Mouse (Mus musculus): ENCODE data around the gene Tmem238. TPM values are rescaled to one million over a fixed set of nuclear protein-coding genes. Genes with fewer than 3 reads are reported as not detected.

Tmem238 gene
- total and polyA plus RNA-seq, 3 experiments, result 5.5 to 12.3 (median 9.8) TPM

GRCm38 (mm10) chr7:4739544-4740275 lies 49.7 kb downstream of the Tmem238 start, which contains the start of gene Kmt5c (continued):
- TF ChIP-seq NELFE (IDR thresholded peaks at IDR 0.05; ENCODE audit: low read depth, low read length) (peak; percentile 51; the same call in 1 of the 2 replicates), ELF1 (IDR thresholded peaks at IDR 0.05; ENCODE audit: low read depth, low read length) (peak; percentile 90), MAX (IDR thresholded peaks at IDR 0.05; ENCODE audit: low read length) (peak; percentile 62; the same call in 1 of the 2 replicates), USF2 (conservative IDR thresholded peaks at IDR 0.05; ENCODE audit: low read depth, low read length) (no peak), ETS1 (conservative IDR thresholded peaks at IDR 0.05; ENCODE audit: low read depth, low read length) (no peak), SIN3A (IDR thresholded peaks at IDR 0.05; ENCODE audit: low read length) (peak; percentile 86), CHD1 (IDR thresholded peaks at IDR 0.05; ENCODE audit: low read depth, low read length) (no peak), TBP (conservative IDR thresholded peaks at IDR 0.05; ENCODE audit: low read depth, low read length) (peak; percentile 97), UBTF (IDR thresholded peaks at IDR 0.05; ENCODE audit: low read depth, low read length) (no peak), HCFC1 (IDR thresholded peaks at IDR 0.05; ENCODE audit: low read depth, low read length) (peak; percentile 61)

- H3K36me3 ChIP-seq (replicated peaks in 1 of 2; ENCODE audit: control insufficient read depth in 1 of 2, insufficient read depth in 1 of 2, low read length in 1 of 2), result peaks cover 14 to 25% of the 10 kb centered on the region in 2 experiments
- TF ChIP-seq EP300 (IDR thresholded peaks at IDR 0.05; ENCODE audit: low read length) (peak; percentile 53), MAFK (IDR thresholded peaks at IDR 0.05; ENCODE audit: insufficient replicate concordance, low read length) (no peak), ETS1 (conservative IDR thresholded peaks at IDR 0.05; ENCODE audit: low read depth, low read length) (0 out of 2 replicates have a peak, but pooled peaks have one; percentile 22), TBP (conservative IDR thresholded peaks at IDR 0.05; ENCODE audit: low read depth, low read length) (0 out of 2 replicates have a peak, but pooled peaks have one; percentile 29), RCOR1 (conservative IDR thresholded peaks at IDR 0.05; ENCODE audit: low read depth, low read length) (0 out of 2 replicates have a peak, but pooled peaks have one; percentile 50), MYC (IDR thresholded peaks at IDR 0.05; ENCODE audit: low read depth, low read length) (no peak), BHLHE40 (IDR thresholded peaks at IDR 0.05; ENCODE audit: low read depth, low read length) (no peak), ZNF384 (IDR thresholded peaks at IDR 0.05; ENCODE audit: low read depth, low read length) (no peak), NRF1 (IDR thresholded peaks at IDR 0.05; ENCODE audit: low read depth, low read length) (peak; percentile 71; the same call in 1 of the 2 replicates)
- H3K9ac ChIP-seq (ENCODE audit: insufficient read depth, low read depth), result peak overlapping the region; percentile 73
- peaks cover 5 to 24% of the 10 kb centered on the region in 2 experiments; a peak in 3 of 4 replicates for H3K4me1 ChIP-seq (ENCODE audit: control insufficient read depth in 1 of 2, insufficient read depth in 2 of 2)
- H3K27ac ChIP-seq (ENCODE audit: insufficient read depth, low read depth), result peak overlapping the region; percentile 71
- H3K4me3 ChIP-seq (replicated peaks in 1 of 3; ENCODE audit: low read depth in 2 of 3, low read length in 2 of 3, poor library complexity in 1 of 3), result peak overlapping the region; percentile 46 to 55 (median 47)
- DNase-seq (ENCODE audit: extremely low read depth), result no peak
- in situ Hi-C loops (cut with MboI; ENCODE audit: low pct_ligation_motif_present, low pct_unique_long_range_greater_than_20kb, low sequenced_read_pairs) (no loop called here), dilution Hi-C loops (cut with MboI; ENCODE audit: extremely low pct_ligation_motif_present, extremely low pct_unique_long_range_greater_than_20kb, low sequenced_read_pairs) (no loop called here)
- no peaks in the 10 kb centered on the region for H3K9me3 ChIP-seq (replicated peaks; ENCODE audit: low read length)
- H3K27me3 ChIP-seq (replicated peaks), result no peaks in the 10 kb centered on the region
- H3K4me2 ChIP-seq (ENCODE audit: insufficient read depth, low read depth, poor library complexity, severe bottlenecking), result peak overlapping the region; percentile 63
- no peaks in the 10 kb centered on the region for H3K79me2 ChIP-seq (replicated peaks; ENCODE audit: control insufficient read depth, extremely low read depth, insufficient read depth, poor library complexity, severe bottlenecking)
Observed at GRCm38 (mm10) chr7:4739041-4739543, 50.4 kb downstream of the Tmem238 start.

Other genes starting within 250 kb of the Tmem238 start
Only the 20 nearest of the 31 such genes appear.
- gene Tmem86b, start 158.2 kb downstream of the Tmem238 start, total RNA-seq (2012; rRNA removed), result 5.9 and 7.2 TPM in 2 replicates
- 4.3 TPM in 2 replicates for gene Tmem86b, start 158.2 kb downstream of the Tmem238 start, total RNA-seq (2014; rRNA removed)
- 9.1 and 10.6 TPM in 2 replicates for gene Tmem86b, start 158.2 kb downstream of the Tmem238 start, polyA plus RNA-seq (2012; ENCODE audit: insufficient read length, low read depth)
- gene Ppp6r1, start 130.6 kb downstream of the Tmem238 start, total RNA-seq (2012; rRNA removed), result 85.6 and 91.2 TPM in 2 replicates
- 53.0 and 59.2 TPM in 2 replicates for gene Ppp6r1, start 130.6 kb downstream of the Tmem238 start, total RNA-seq (2014; rRNA removed)
- 108 and 118 TPM in 2 replicates for gene Ppp6r1, start 130.6 kb downstream of the Tmem238 start, polyA plus RNA-seq (2012; ENCODE audit: insufficient read length, low read depth)
- gene Hspbp1, start 104.6 kb downstream of the Tmem238 start, total RNA-seq (2012; rRNA removed), result 131 and 136 TPM in 2 replicates
- 92.3 and 98.8 TPM in 2 replicates for gene Hspbp1, start 104.6 kb downstream of the Tmem238 start, total RNA-seq (2014; rRNA removed)
- gene Hspbp1, start 104.6 kb downstream of the Tmem238 start, polyA plus RNA-seq (2012; ENCODE audit: insufficient read length, low read depth), result 82.7 and 90.6 TPM in 2 replicates
- 0.21 and 0.25 TPM in 2 replicates for gene Brsk1, start 99.1 kb downstream of the Tmem238 start, total RNA-seq (2012; rRNA removed)
- not detected in 2 replicates for gene Brsk1, start 99.1 kb downstream of the Tmem238 start, total RNA-seq (2014; rRNA removed)
- not detected in 2 replicates for gene Brsk1, start 99.1 kb downstream of the Tmem238 start, polyA plus RNA-seq (2012; ENCODE audit: insufficient read length, low read depth)
- gene Tmem150b, start 64.4 kb downstream of the Tmem238 start, total RNA-seq (2012; rRNA removed), result 0.04 TPM in 1 of 2 replicates, not detected in the other
- gene Tmem150b, start 64.4 kb downstream of the Tmem238 start, total RNA-seq (2014; rRNA removed), result 0.15 TPM in 1 of 2 replicates, not detected in the other
- gene Tmem150b, start 64.4 kb downstream of the Tmem238 start, polyA plus RNA-seq (2012; ENCODE audit: insufficient read length, low read depth), result 0.12 and 0.17 TPM in 2 replicates
- 27.4 and 41.2 TPM in 2 replicates for gene Kmt5c, start 49.5 kb downstream of the Tmem238 start, total RNA-seq (2012; rRNA removed)
- gene Kmt5c, start 49.5 kb downstream of the Tmem238 start, total RNA-seq (2014; rRNA removed), result 41.3 and 44.0 TPM in 2 replicates
- gene Kmt5c, start 49.5 kb downstream of the Tmem238 start, polyA plus RNA-seq (2012; ENCODE audit: insufficient read length, low read depth), result 46.7 and 52.4 TPM in 2 replicates
- gene Cox6b2, start 36.6 kb downstream of the Tmem238 start, total RNA-seq (2012; rRNA removed), result not detected in 2 replicates
- gene Cox6b2, start 36.6 kb downstream of the Tmem238 start, total RNA-seq (2014; rRNA removed), result not detected in 2 replicates
- not detected in 2 replicates for gene Cox6b2, start 36.6 kb downstream of the Tmem238 start, polyA plus RNA-seq (2012; ENCODE audit: insufficient read length, low read depth)
- not detected in 2 replicates for gene Fam71e2, start 18.4 kb downstream of the Tmem238 start, total RNA-seq (2012; rRNA removed)
- gene Fam71e2, start 18.4 kb downstream of the Tmem238 start, total RNA-seq (2014; rRNA removed), result not detected in 2 replicates
- not detected in 2 replicates for gene Fam71e2, start 18.4 kb downstream of the Tmem238 start, polyA plus RNA-seq (2012; ENCODE audit: insufficient read length, low read depth)
- gene Il11, start 6.8 kb downstream of the Tmem238 start, total RNA-seq (2012; rRNA removed), result 0.17 TPM in 1 of 2 replicates, not detected in the other
- not detected in 2 replicates for gene Il11, start 6.8 kb downstream of the Tmem238 start, total RNA-seq (2014; rRNA removed)
- not detected in 2 replicates for gene Il11, start 6.8 kb downstream of the Tmem238 start, polyA plus RNA-seq (2012; ENCODE audit: insufficient read length, low read depth)
- gene Tmem190, start 6.7 kb downstream of the Tmem238 start, total RNA-seq (2012; rRNA removed), result not detected in 2 replicates
- gene Tmem190, start 6.7 kb downstream of the Tmem238 start, total RNA-seq (2014; rRNA removed), result not detected in 2 replicates
- gene Tmem190, start 6.7 kb downstream of the Tmem238 start, polyA plus RNA-seq (2012; ENCODE audit: insufficient read length, low read depth), result 0.68 TPM in 1 of 2 replicates, not detected in the other
- gene Rpl28, start 3.2 kb upstream of the Tmem238 start, total RNA-seq (2012; rRNA removed), result 2,147 and 2,603 TPM in 2 replicates
- 236 and 269 TPM in 2 replicates for gene Rpl28, start 3.2 kb upstream of the Tmem238 start, total RNA-seq (2014; rRNA removed)
- 526 and 605 TPM in 2 replicates for gene Rpl28, start 3.2 kb upstream of the Tmem238 start, polyA plus RNA-seq (2012; ENCODE audit: insufficient read length, low read depth)
- gene Ube2s, start 22.9 kb upstream of the Tmem238 start, total RNA-seq (2012; rRNA removed), result 238 and 304 TPM in 2 replicates
- 707 and 825 TPM in 2 replicates for gene Ube2s, start 22.9 kb upstream of the Tmem238 start, total RNA-seq (2014; rRNA removed)
- gene Ube2s, start 22.9 kb upstream of the Tmem238 start, polyA plus RNA-seq (2012; ENCODE audit: insufficient read length, low read depth), result 392 and 452 TPM in 2 replicates
- gene Shisa7, start 55.0 kb upstream of the Tmem238 start, total RNA-seq (2012; rRNA removed), result not detected in 2 replicates
- gene Shisa7, start 55.0 kb upstream of the Tmem238 start, total RNA-seq (2014; rRNA removed), result not detected in 2 replicates
- not detected in 2 replicates for gene Shisa7, start 55.0 kb upstream of the Tmem238 start, polyA plus RNA-seq (2012; ENCODE audit: insufficient read length, low read depth)
- 10.8 and 19.5 TPM in 2 replicates for gene Isoc2b, start 80.6 kb upstream of the Tmem238 start, total RNA-seq (2012; rRNA removed)
- 10.0 and 10.2 TPM in 2 replicates for gene Isoc2b, start 80.6 kb upstream of the Tmem238 start, total RNA-seq (2014; rRNA removed)
- gene Isoc2b, start 80.6 kb upstream of the Tmem238 start, polyA plus RNA-seq (2012; ENCODE audit: insufficient read length, low read depth), result 3.9 and 4.7 TPM in 2 replicates
- gene Isoc2a, start 87.5 kb upstream of the Tmem238 start, total RNA-seq (2012; rRNA removed), result 15.3 and 15.4 TPM in 2 replicates
- 8.4 and 8.6 TPM in 2 replicates for gene Isoc2a, start 87.5 kb upstream of the Tmem238 start, total RNA-seq (2014; rRNA removed)
- 12.9 and 19.0 TPM in 2 replicates for gene Isoc2a, start 87.5 kb upstream of the Tmem238 start, polyA plus RNA-seq (2012; ENCODE audit: insufficient read length, low read depth)
- 0.17 TPM in 1 of 2 replicates, not detected in the other for gene Gm36210, start 116.9 kb upstream of the Tmem238 start, total RNA-seq (2012; rRNA removed)
- gene Gm36210, start 116.9 kb upstream of the Tmem238 start, total RNA-seq (2014; rRNA removed), result not detected in 2 replicates
- 0.90 and 1.4 TPM in 2 replicates for gene Gm36210, start 116.9 kb upstream of the Tmem238 start, polyA plus RNA-seq (2012; ENCODE audit: insufficient read length, low read depth)
- gene Zfp628, start 125.6 kb upstream of the Tmem238 start, total RNA-seq (2012; rRNA removed), result 1.9 and 2.2 TPM in 2 replicates
- gene Zfp628, start 125.6 kb upstream of the Tmem238 start, total RNA-seq (2014; rRNA removed), result 0.42 and 0.87 TPM in 2 replicates
- gene Zfp628, start 125.6 kb upstream of the Tmem238 start, polyA plus RNA-seq (2012; ENCODE audit: insufficient read length, low read depth), result 7.1 and 9.4 TPM in 2 replicates
- gene Nat14, start 132.4 kb upstream of the Tmem238 start, total RNA-seq (2012; rRNA removed), result 0.63 and 1.3 TPM in 2 replicates
- gene Nat14, start 132.4 kb upstream of the Tmem238 start, total RNA-seq (2014; rRNA removed), result 0.27 and 0.88 TPM in 2 replicates
- gene Nat14, start 132.4 kb upstream of the Tmem238 start, polyA plus RNA-seq (2012; ENCODE audit: insufficient read length, low read depth), result 0.97 and 1.7 TPM in 2 replicates
- gene Ssc5d, start 136.1 kb upstream of the Tmem238 start, total RNA-seq (2012; rRNA removed), result 0.13 and 0.30 TPM in 2 replicates
- 0.08 and 0.09 TPM in 2 replicates for gene Ssc5d, start 136.1 kb upstream of the Tmem238 start, total RNA-seq (2014; rRNA removed)
- gene Ssc5d, start 136.1 kb upstream of the Tmem238 start, polyA plus RNA-seq (2012; ENCODE audit: insufficient read length, low read depth), result 1.5 and 1.6 TPM in 2 replicates
- gene Sbk2, start 174.8 kb upstream of the Tmem238 start, total RNA-seq (2012; rRNA removed), result 0.08 and 0.30 TPM in 2 replicates
- gene Sbk2, start 174.8 kb upstream of the Tmem238 start, total RNA-seq (2014; rRNA removed), result not detected in 2 replicates
- gene Sbk2, start 174.8 kb upstream of the Tmem238 start, polyA plus RNA-seq (2012; ENCODE audit: insufficient read length, low read depth), result 0.10 TPM in 1 of 2 replicates, not detected in the other

Data from CH12.LX (cell line).